Mouse (Mus musculus): ENCODE results near the gene Pdgfb. TPM values are rescaled to one million over a fixed set of nuclear protein-coding genes. Genes with fewer than 3 reads are reported as not detected.
A peak's percentile ranks its signal among the peaks of the same experiment; 100 is the strongest.

The Pdgfb gene
- polyA plus RNA-seq, 1 experiment from 2014 or later = 3.2 TPM

DNA sequence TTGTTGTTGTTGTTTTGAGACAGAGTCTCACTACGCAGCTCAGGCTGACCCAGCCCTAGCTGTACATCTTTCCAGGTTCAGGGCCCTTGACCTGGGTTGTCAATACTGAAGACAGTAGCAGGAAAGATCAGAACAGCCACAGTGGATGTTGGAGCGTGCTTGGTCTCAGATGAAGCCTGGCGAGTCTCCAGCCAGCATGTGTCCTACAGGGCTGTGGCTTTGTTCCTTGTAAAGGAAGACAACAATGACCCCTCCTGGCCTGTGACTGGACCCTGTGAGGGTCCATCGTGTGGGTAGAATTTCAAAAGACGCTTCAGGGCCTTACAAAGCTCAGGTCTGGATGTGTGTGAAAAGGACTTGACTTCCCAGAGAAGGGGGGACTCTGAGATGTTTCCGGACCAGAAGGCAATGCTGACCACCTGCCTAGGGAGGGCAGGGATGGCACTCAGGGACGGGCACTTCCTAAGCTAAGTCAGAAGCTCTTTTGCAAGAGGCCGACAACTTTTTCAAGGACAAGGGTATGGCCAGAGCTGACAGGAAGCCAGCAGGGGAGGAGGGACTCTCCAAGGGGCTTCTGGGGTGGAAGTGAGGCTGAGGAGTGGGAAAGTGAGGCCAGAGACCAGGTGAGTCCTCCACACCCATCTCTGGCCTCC is 38.7 kb upstream of the Pdgfb start:
- Histone ChIP-seq H3K36me3 (ENCODE audit: control insufficient read depth, insufficient read depth) (no peaks in the 10 kb centered on the region), H3K4me3 (ENCODE audit: low read length) (no peak overlapping the region), H3K9ac (ENCODE audit: low read length) (peak overlapping the region; percentile 35; the same call in 1 of the 2 replicates), H3K9me3 (replicated peaks; ENCODE audit: control insufficient read depth, low read length) (0 out of 2 replicates have a peak, but pooled peaks cover 2% of the 10 kb centered on the region), H3K27ac (ENCODE audit: low read length) (no peak overlapping the region), H3K27me3 (ENCODE audit: control insufficient read depth, insufficient read depth, low read length) (no peaks in the 10 kb centered on the region; the same call in 1 of the 2 replicates), H3K4me1 (ENCODE audit: control insufficient read depth, insufficient read depth, low read length) (peaks cover 22% of the 10 kb centered on the region), H3K4me2 (ENCODE audit: low read depth, low read length) (no peak overlapping the region)
- 74% methylated on average over 8 of the region's 8 CpGs for WGBS
- ATAC-seq (replicated peaks; ENCODE audit: extremely low read depth, insufficient read depth, low FRiP score) = no peak

GRCm38 (mm10) chr15:80051782-80052181 is 37.0 kb upstream of the Pdgfb start:
- Histone ChIP-seq H3K9me3 (replicated peaks; ENCODE audit: control insufficient read depth, low read length) (0 out of 2 replicates have a peak, but pooled peaks cover 2% of the 10 kb centered on the region), H3K4me2 (ENCODE audit: low read depth, low read length) (no peak overlapping the region), H3K4me1 (ENCODE audit: control insufficient read depth, insufficient read depth, low read length) (peaks cover 33% of the 10 kb centered on the region), H3K9ac (ENCODE audit: low read length) (no peak overlapping the region), H3K27ac (ENCODE audit: low read length) (peak overlapping the region; percentile 84), H3K36me3 (ENCODE audit: control insufficient read depth, insufficient read depth) (no peaks in the 10 kb centered on the region), H3K27me3 (ENCODE audit: control insufficient read depth, insufficient read depth, low read length) (no peaks in the 10 kb centered on the region), H3K4me3 (ENCODE audit: low read length) (no peak overlapping the region)
- 0 out of 2 replicates have a peak, but pooled peaks have one; percentile 23 for ATAC-seq (replicated peaks; ENCODE audit: extremely low read depth, insufficient read depth, low FRiP score)
- WGBS = 71% methylated on average over 9 of the region's 9 CpGs

GRCm38 (mm10) chr15:80051092-80051761 is 36.5 kb upstream of the Pdgfb start:
- WGBS = 73% methylated on average over 19 of the region's 19 CpGs
- H3K4me3 ChIP-seq (ENCODE audit: low read length) = no peak overlapping the region
- no peaks in the 10 kb centered on the region for H3K36me3 ChIP-seq (ENCODE audit: control insufficient read depth, insufficient read depth)
- H3K27ac ChIP-seq (ENCODE audit: low read length) = peak overlapping the region; percentile 84
- peak; percentile 28; the same call in 1 of the 2 replicates for ATAC-seq (replicated peaks; ENCODE audit: extremely low read depth, insufficient read depth, low FRiP score)
- H3K4me2 ChIP-seq (ENCODE audit: low read depth, low read length) = no peak overlapping the region
- 0 out of 2 replicates have a peak, but pooled peaks cover 2% of the 10 kb centered on the region for H3K9me3 ChIP-seq (replicated peaks; ENCODE audit: control insufficient read depth, low read length)
- peaks cover 33% of the 10 kb centered on the region for H3K4me1 ChIP-seq (ENCODE audit: control insufficient read depth, insufficient read depth, low read length)
- no peaks in the 10 kb centered on the region for H3K27me3 ChIP-seq (ENCODE audit: control insufficient read depth, insufficient read depth, low read length)
- no peak overlapping the region for H3K9ac ChIP-seq (ENCODE audit: low read length)

- H3K4me3 ChIP-seq (ENCODE audit: low read length) = no peak overlapping the region
- H3K36me3 ChIP-seq (ENCODE audit: control insufficient read depth, insufficient read depth) = no peaks in the 10 kb centered on the region
- no peaks in the 10 kb centered on the region for H3K27me3 ChIP-seq (ENCODE audit: control insufficient read depth, insufficient read depth, low read length)
- ATAC-seq (replicated peaks; ENCODE audit: extremely low read depth, insufficient read depth, low FRiP score) = 0 out of 2 replicates have a peak, but pooled peaks have one; percentile 34
- H3K4me1 ChIP-seq (ENCODE audit: control insufficient read depth, insufficient read depth, low read length) = peaks cover 33% of the 10 kb centered on the region
- H3K27ac ChIP-seq (ENCODE audit: low read length) = peak overlapping the region; percentile 73
- peaks cover 7% of the 10 kb centered on the region for H3K9me3 ChIP-seq (replicated peaks; ENCODE audit: control insufficient read depth, low read length)
- H3K4me2 ChIP-seq (ENCODE audit: low read depth, low read length) = no peak overlapping the region
- 40% methylated on average over 4 of the region's 4 CpGs for WGBS
- no peak overlapping the region for H3K9ac ChIP-seq (ENCODE audit: low read length)
Observed at GRCm38 (mm10) chr15:80050093-80050492, 35.3 kb upstream of the Pdgfb start.

DNA sequence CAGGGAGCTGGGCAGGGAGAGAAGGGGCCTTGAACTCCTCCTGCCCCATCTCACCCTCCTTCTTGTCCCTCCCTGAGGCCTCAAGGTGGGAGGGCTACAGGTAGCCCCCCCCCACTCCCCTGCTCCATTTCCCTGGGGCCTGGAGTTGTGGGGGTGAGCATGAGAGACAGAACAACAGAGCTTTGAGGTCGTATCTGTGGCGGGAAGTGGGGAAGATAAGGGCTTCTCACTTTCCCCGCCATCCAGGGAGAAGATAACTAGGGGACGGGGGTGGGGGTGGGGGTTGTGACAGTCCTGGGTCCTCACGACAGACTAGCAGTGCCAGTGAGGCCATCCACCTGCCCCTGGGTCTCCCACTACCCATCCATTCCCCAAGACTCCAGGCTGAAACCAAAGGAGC is 33.2 kb upstream of the Pdgfb start:
- peaks cover 22% of the 10 kb centered on the region for H3K4me1 ChIP-seq (ENCODE audit: control insufficient read depth, insufficient read depth, low read length)
- 16% methylated on average over 5 of the region's 5 CpGs for WGBS
- no peaks in the 10 kb centered on the region for H3K27me3 ChIP-seq (ENCODE audit: control insufficient read depth, insufficient read depth, low read length)
- H3K36me3 ChIP-seq (ENCODE audit: control insufficient read depth, insufficient read depth) = no peaks in the 10 kb centered on the region
- no peak overlapping the region for H3K4me2 ChIP-seq (ENCODE audit: low read depth, low read length)
- H3K9me3 ChIP-seq (replicated peaks; ENCODE audit: control insufficient read depth, low read length) = peaks cover 6% of the 10 kb centered on the region
- no peak overlapping the region for H3K4me3 ChIP-seq (ENCODE audit: low read length)
- H3K9ac ChIP-seq (ENCODE audit: low read length) = 0 out of 2 replicates have a peak overlapping the region, but pooled peaks have one; percentile 12
- no peak overlapping the region for H3K27ac ChIP-seq (ENCODE audit: low read length)
- ATAC-seq (replicated peaks; ENCODE audit: extremely low read depth, insufficient read depth, low FRiP score) = no peak

- H3K4me1 ChIP-seq (ENCODE audit: control insufficient read depth, insufficient read depth, low read length) = peaks cover 22% of the 10 kb centered on the region
- ATAC-seq (replicated peaks; ENCODE audit: extremely low read depth, insufficient read depth, low FRiP score) = no peak
Observed at GRCm38 (mm10) chr15:80047242-80047641, 32.5 kb upstream of the Pdgfb start.

DNA sequence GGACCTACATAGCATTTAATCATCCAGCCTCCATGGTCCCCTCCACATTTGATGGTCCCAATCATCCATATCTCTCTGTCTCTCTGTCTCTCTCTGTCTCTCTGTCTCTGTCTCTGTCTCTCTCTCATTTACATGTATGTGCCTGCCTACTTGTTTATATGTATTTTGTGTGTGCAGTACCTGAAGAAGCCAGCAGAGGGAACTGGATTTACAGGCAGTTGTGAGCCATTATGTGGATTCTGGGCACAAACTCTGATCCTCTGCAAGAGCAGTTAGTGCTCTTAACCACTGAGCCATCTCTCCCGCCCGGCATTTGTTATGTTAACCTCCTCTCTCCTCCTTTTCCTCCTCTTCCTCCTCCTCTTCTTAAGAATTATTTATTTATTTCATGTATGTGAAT is 31.0 kb upstream of the Pdgfb start:
- Histone ChIP-seq H3K9ac (ENCODE audit: low read length) (no peak overlapping the region), H3K36me3 (ENCODE audit: control insufficient read depth, insufficient read depth) (no peaks in the 10 kb centered on the region), H3K27ac (ENCODE audit: low read length) (no peak overlapping the region), H3K4me2 (ENCODE audit: low read depth, low read length) (no peak overlapping the region), H3K4me3 (ENCODE audit: low read length) (no peak overlapping the region), H3K4me1 (ENCODE audit: control insufficient read depth, insufficient read depth, low read length) (peaks cover 20% of the 10 kb centered on the region), H3K9me3 (replicated peaks; ENCODE audit: control insufficient read depth, low read length) (peaks cover 5% of the 10 kb centered on the region), H3K27me3 (ENCODE audit: control insufficient read depth, insufficient read depth, low read length) (no peaks in the 10 kb centered on the region)
- ATAC-seq (replicated peaks; ENCODE audit: extremely low read depth, insufficient read depth, low FRiP score) = no peak
- 94% methylated on average over 2 of the region's 2 CpGs for WGBS

More at GRCm38 (mm10) chr15:80047242-80047641, 32.5 kb upstream of the Pdgfb start:
- H3K9ac ChIP-seq (ENCODE audit: low read length) = no peak overlapping the region
- H3K4me3 ChIP-seq (ENCODE audit: low read length) = no peak overlapping the region
- 57% methylated on average over 2 of the region's 2 CpGs for WGBS
- no peaks in the 10 kb centered on the region for H3K27me3 ChIP-seq (ENCODE audit: control insufficient read depth, insufficient read depth, low read length)
- no peaks in the 10 kb centered on the region for H3K36me3 ChIP-seq (ENCODE audit: control insufficient read depth, insufficient read depth)
- H3K4me2 ChIP-seq (ENCODE audit: low read depth, low read length) = no peak overlapping the region
- H3K9me3 ChIP-seq (replicated peaks; ENCODE audit: control insufficient read depth, low read length) = peaks cover 5% of the 10 kb centered on the region
- no peak overlapping the region for H3K27ac ChIP-seq (ENCODE audit: low read length)

- Histone ChIP-seq H3K27ac (ENCODE audit: low read length) (no peak overlapping the region), H3K4me3 (ENCODE audit: low read length) (no peak overlapping the region), H3K4me2 (ENCODE audit: low read depth, low read length) (no peak overlapping the region), H3K9ac (ENCODE audit: low read length) (no peak overlapping the region), H3K36me3 (ENCODE audit: control insufficient read depth, insufficient read depth) (no peaks in the 10 kb centered on the region), H3K9me3 (replicated peaks; ENCODE audit: control insufficient read depth, low read length) (peaks cover 5% of the 10 kb centered on the region), H3K4me1 (ENCODE audit: control insufficient read depth, insufficient read depth, low read length) (peaks cover 15% of the 10 kb centered on the region), H3K27me3 (ENCODE audit: control insufficient read depth, insufficient read depth, low read length) (no peaks in the 10 kb centered on the region)
- 91% methylated on average over 10 of the region's 10 CpGs for WGBS
- no peak for ATAC-seq (replicated peaks; ENCODE audit: extremely low read depth, insufficient read depth, low FRiP score)
Observed at GRCm38 (mm10) chr15:80044249-80044648, 29.5 kb upstream of the Pdgfb start.

DNA sequence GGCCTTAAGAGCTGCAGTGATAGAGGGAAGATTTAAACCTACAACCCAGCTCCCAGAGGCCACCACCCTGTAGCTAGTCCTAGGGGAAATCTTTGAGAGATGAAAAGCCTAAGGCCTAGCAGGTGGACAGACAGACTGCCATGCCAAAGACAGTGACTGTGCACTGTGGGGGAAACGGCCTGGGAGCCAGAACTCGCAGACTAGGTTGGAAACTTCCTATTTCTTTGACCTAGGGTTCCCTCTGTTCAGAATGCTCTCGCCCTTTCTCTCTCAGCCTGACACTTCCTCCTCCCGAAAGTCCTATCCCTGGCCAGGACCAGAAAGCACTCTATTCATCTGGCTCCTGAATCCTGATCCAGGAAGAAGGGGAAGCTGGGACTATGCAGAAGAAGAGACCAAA is 27.4 kb upstream of the Pdgfb start:
- H3K9ac ChIP-seq (ENCODE audit: low read length) = no peak overlapping the region
- H3K27me3 ChIP-seq (ENCODE audit: control insufficient read depth, insufficient read depth, low read length) = no peaks in the 10 kb centered on the region
- H3K9me3 ChIP-seq (replicated peaks; ENCODE audit: control insufficient read depth, low read length) = peaks cover 7% of the 10 kb centered on the region
- H3K4me1 ChIP-seq (ENCODE audit: control insufficient read depth, insufficient read depth, low read length) = no peaks in the 10 kb centered on the region
- H3K36me3 ChIP-seq (ENCODE audit: control insufficient read depth, insufficient read depth) = no peaks in the 10 kb centered on the region
- H3K4me3 ChIP-seq (ENCODE audit: low read length) = no peak overlapping the region
- WGBS = 70% methylated on average over 4 of the region's 4 CpGs
- 0 out of 2 replicates have a peak overlapping the region, but pooled peaks have one; percentile 24 for H3K27ac ChIP-seq (ENCODE audit: low read length)
- H3K4me2 ChIP-seq (ENCODE audit: low read depth, low read length) = no peak overlapping the region
- no peak for ATAC-seq (replicated peaks; ENCODE audit: extremely low read depth, insufficient read depth, low FRiP score)
